Mouse (Mus musculus): ENCODE measurements around the gene Nkx6-2. TPM values are rescaled to one million over a fixed set of nuclear protein-coding genes. Genes with fewer than 3 reads are reported as not detected.

Gene Nkx6-2
- polyA plus RNA-seq, 1 experiment from 2014 or later: 0.09 TPM

DNA sequence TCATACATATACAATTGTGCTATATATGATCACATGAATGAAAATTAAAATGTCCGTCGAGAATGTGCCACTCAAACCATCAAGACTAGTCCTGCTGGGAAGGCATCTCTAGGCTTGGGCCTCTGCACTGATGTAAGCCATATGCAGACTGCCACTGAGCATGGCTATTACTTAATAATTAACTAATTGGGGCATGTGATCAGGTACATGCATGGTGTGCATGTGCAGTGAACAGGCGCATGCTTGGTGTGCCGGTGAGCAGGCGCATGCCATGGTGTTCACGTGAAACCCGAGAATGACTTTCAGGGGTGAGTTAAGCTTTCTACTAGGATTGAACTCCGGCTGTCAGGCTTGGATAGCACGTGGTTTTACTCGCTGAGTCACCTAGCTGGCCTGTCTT is 22.9 kb downstream of the Nkx6-2 start:
- Histone ChIP-seq H3K27me3 (ENCODE audit: control insufficient read depth, insufficient read depth, low read length) (no peaks in the 10 kb centered on the region), H3K9ac (ENCODE audit: low read depth, low read length) (no peak overlapping the region), H3K36me3 (ENCODE audit: control insufficient read depth, insufficient read depth, low read length) (no peaks in the 10 kb centered on the region)

DNA sequence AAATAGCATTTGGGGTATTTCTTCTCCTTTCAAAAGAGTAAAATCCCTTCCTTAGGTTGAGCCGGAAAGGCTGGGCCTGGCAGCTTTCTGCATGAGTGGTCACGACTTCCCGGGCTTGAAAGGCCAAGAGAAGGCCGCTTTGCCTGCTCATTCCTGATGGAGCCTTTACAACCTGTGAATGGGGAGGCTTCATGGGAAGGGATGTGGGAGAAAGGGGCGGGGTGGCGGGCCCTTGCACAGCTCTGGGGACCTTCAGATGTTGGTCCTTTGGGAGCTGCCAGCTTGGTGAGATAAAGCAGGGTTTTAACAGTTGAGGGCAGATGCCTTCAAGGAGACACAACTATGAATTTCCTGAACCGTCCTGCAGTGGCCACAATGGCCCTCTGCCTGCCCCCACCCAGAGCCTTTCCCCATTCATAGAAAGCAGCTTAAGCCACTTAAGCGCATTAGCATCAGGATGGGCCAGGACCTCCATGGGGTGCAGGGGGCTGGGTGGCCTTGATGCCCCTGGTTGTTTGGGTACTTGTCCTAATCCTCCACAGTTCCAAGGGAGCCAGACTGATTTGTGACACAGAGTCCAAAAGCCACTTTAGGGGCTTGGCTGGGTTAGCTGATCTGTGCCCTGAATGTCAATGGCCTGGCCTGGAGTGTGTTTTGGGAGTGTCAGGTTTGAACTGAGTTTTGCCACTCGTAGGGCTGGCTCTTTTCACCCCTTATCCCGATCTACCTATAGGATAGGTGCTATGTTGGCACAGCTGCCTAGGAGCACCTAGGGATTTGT is 25.7 kb downstream of the Nkx6-2 start:
- no peaks in the 10 kb centered on the region for H3K9me3 ChIP-seq (replicated peaks; ENCODE audit: control insufficient read depth, low read length)
- H3K4me1 ChIP-seq (ENCODE audit: control insufficient read depth, insufficient read depth, low read length): no peaks in the 10 kb centered on the region; the same call in 1 of the 2 replicates
- no peak overlapping the region for H3K9ac ChIP-seq (ENCODE audit: low read depth, low read length)
- H3K4me3 ChIP-seq (ENCODE audit: low read depth, low read length): no peak overlapping the region
- ATAC-seq (replicated peaks; ENCODE audit: insufficient number of reproducible peaks, low FRiP score, low TSS enrichment): no peak
- 53% methylated on average over 10 of the region's 10 CpGs for WGBS (ENCODE audit: insufficient replicate concordance)
- no peaks in the 10 kb centered on the region for H3K36me3 ChIP-seq (ENCODE audit: control insufficient read depth, insufficient read depth, low read length)
- no peak overlapping the region for H3K4me2 ChIP-seq
- no peaks in the 10 kb centered on the region for H3K27me3 ChIP-seq (ENCODE audit: control insufficient read depth, insufficient read depth, low read length)
- no peak overlapping the region for H3K27ac ChIP-seq (ENCODE audit: low read depth, low read length)

More for the DNA sequence above, 22.9 kb downstream of the Nkx6-2 start:
- Histone ChIP-seq H3K4me3 (ENCODE audit: low read depth, low read length) (no peak overlapping the region), H3K4me1 (ENCODE audit: control insufficient read depth, insufficient read depth, low read length) (peaks cover 12% of the 10 kb centered on the region), H3K27ac (ENCODE audit: low read depth, low read length) (no peak overlapping the region), H3K9me3 (replicated peaks; ENCODE audit: control insufficient read depth, low read length) (no peaks in the 10 kb centered on the region), H3K4me2 (no peak overlapping the region)
- 88% methylated on average over 10 of the region's 10 CpGs for WGBS (ENCODE audit: insufficient replicate concordance)
- ATAC-seq (replicated peaks; ENCODE audit: insufficient number of reproducible peaks, low FRiP score, low TSS enrichment): no peak

DNA sequence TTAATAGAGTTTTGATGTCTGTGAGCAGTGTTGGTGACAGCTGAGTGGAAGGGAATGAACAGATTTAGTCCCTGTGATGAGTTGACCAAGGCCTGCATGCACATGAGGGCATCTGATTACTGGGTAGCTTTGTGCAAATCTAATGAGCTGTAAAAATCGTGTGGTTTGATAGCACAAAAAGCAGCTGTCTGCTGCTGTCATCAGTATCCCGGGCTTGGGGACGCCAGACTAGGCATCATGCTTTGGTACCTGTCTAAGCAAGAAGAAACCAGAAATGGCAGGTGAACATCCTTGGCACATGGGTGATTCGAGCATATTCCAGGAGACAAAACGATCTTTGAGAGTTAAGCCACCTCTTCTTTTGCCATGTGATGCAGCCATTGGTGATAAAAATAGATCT is 26.3 kb downstream of the Nkx6-2 start:
- no peak for ATAC-seq (replicated peaks; ENCODE audit: insufficient number of reproducible peaks, low FRiP score, low TSS enrichment)
- Histone ChIP-seq H3K9me3 (replicated peaks; ENCODE audit: control insufficient read depth, low read length) (no peaks in the 10 kb centered on the region), H3K4me3 (ENCODE audit: low read depth, low read length) (no peak overlapping the region), H3K4me1 (ENCODE audit: control insufficient read depth, insufficient read depth, low read length) (no peaks in the 10 kb centered on the region; the same call in 1 of the 2 replicates), H3K27ac (ENCODE audit: low read depth, low read length) (no peak overlapping the region), H3K36me3 (ENCODE audit: control insufficient read depth, insufficient read depth, low read length) (no peaks in the 10 kb centered on the region), H3K9ac (ENCODE audit: low read depth, low read length) (no peak overlapping the region), H3K27me3 (ENCODE audit: control insufficient read depth, insufficient read depth, low read length) (no peaks in the 10 kb centered on the region), H3K4me2 (no peak overlapping the region)
- 70% methylated on average over 5 of the region's 5 CpGs for WGBS (ENCODE audit: insufficient replicate concordance)

DNA sequence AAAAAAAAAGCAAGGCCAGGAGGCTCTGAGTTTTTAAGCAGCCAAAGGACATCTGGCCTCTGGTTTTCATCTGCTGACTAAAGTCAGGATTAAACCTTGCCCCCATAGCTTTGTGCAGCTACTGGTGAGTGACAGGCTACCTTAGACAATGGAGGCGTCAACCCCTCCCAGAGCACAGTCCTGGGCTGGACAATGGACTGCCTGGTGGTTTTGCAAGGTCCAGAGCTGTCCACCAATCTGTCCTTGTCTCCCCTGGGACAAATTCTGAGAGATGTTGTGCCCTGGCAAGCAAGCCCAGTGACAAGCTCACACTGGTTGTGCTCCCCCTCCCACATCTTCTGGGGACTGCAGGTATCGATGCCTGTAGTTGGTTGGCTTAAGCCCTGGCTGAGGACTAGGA is 31.1 kb downstream of the Nkx6-2 start:
- Histone ChIP-seq H3K4me2 (no peak overlapping the region), H3K9ac (ENCODE audit: low read depth, low read length) (no peak overlapping the region), H3K4me1 (ENCODE audit: control insufficient read depth, insufficient read depth, low read length) (no peaks in the 10 kb centered on the region; the same call in 1 of the 2 replicates), H3K27ac (ENCODE audit: low read depth, low read length) (no peak overlapping the region), H3K9me3 (replicated peaks; ENCODE audit: control insufficient read depth, low read length) (no peaks in the 10 kb centered on the region), H3K27me3 (ENCODE audit: control insufficient read depth, insufficient read depth, low read length) (no peaks in the 10 kb centered on the region), H3K4me3 (ENCODE audit: low read depth, low read length) (no peak overlapping the region), H3K36me3 (ENCODE audit: control insufficient read depth, insufficient read depth, low read length) (peaks cover 3% of the 10 kb centered on the region; the same call in 1 of the 2 replicates)
- no peak for ATAC-seq (replicated peaks; ENCODE audit: insufficient number of reproducible peaks, low FRiP score, low TSS enrichment)
- 75% methylated on average over 2 of the region's 2 CpGs for WGBS (ENCODE audit: insufficient replicate concordance)

DNA sequence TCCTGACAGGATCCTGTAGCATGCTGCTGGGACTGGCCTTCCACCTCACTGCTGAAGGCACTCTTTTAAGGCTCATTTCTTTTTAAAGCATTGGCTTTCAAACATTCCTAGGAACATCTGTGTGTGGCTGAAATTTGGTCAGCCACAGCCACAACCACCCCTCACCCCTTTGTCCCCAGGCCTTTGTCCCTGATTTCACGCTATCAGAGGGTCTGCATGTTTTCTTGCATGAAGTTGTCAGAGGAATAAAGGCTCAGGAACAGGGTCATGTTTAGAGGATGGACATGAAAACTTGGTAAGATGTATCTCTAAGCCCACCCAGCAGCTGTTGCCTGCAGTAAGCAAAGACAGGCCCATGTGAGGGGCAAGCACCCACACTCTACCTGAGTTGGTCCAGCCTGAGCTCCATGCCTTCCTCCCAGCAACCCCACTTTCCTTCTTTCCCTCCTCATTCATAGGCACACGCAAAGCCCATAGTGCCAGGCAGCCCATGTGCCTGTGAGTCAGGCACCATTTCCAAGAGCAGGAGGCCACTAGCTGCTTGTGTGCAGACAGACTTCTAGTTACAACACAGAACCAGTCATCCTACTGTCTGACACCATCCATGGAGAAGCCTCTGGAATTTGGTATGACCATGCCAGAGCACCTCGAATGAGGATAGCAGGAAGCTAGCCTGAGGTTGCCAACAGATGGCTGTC is 32.4 kb downstream of the Nkx6-2 start:
- ATAC-seq (replicated peaks; ENCODE audit: insufficient number of reproducible peaks, low FRiP score, low TSS enrichment): no peak
- peaks cover 3% of the 10 kb centered on the region; the same call in 1 of the 2 replicates for H3K36me3 ChIP-seq (ENCODE audit: control insufficient read depth, insufficient read depth, low read length)

DNA sequence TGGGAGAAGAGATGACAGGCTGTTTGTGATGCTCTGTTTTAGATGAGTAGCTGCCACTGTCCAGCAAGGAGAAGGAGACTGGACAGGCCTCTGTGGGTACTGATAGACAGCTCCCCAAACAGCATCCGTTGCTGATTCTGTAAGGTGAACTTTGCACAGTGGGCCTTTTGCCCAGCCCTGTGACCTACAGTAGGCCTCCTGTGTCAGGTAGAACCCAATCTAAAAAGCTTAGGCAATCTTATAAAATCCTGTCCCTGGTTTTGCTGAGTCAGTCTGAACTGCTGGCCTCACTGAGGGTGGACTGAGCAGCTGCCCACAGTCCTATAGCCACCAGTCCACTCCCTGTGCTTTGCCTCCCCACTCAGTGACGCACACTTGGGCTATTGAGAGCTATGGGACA is 35.3 kb downstream of the Nkx6-2 start:
- no peaks in the 10 kb centered on the region for H3K27me3 ChIP-seq (ENCODE audit: control insufficient read depth, insufficient read depth, low read length)
- 72% methylated on average over 2 of the region's 2 CpGs for WGBS (ENCODE audit: insufficient replicate concordance)
- H3K4me3 ChIP-seq (ENCODE audit: low read depth, low read length): no peak overlapping the region
- H3K4me1 ChIP-seq (ENCODE audit: control insufficient read depth, insufficient read depth, low read length): peaks cover 3% of the 10 kb centered on the region; the same call in 1 of the 2 replicates
- no peak overlapping the region for H3K27ac ChIP-seq (ENCODE audit: low read depth, low read length)
- H3K9me3 ChIP-seq (replicated peaks; ENCODE audit: control insufficient read depth, low read length): no peaks in the 10 kb centered on the region
- H3K9ac ChIP-seq (ENCODE audit: low read depth, low read length): no peak overlapping the region
- peaks cover 5% of the 10 kb centered on the region; the same call in 1 of the 2 replicates for H3K36me3 ChIP-seq (ENCODE audit: control insufficient read depth, insufficient read depth, low read length)
- H3K4me2 ChIP-seq: no peak overlapping the region
- ATAC-seq (replicated peaks; ENCODE audit: insufficient number of reproducible peaks, low FRiP score, low TSS enrichment): no peak

More for the DNA sequence above, 32.4 kb downstream of the Nkx6-2 start:
- 80% methylated on average over 3 of the region's 3 CpGs for WGBS (ENCODE audit: insufficient replicate concordance)
- Histone ChIP-seq H3K4me1 (ENCODE audit: control insufficient read depth, insufficient read depth, low read length) (peaks cover 3% of the 10 kb centered on the region; the same call in 1 of the 2 replicates), H3K4me2 (no peak overlapping the region), H3K27ac (ENCODE audit: low read depth, low read length) (no peak overlapping the region), H3K9ac (ENCODE audit: low read depth, low read length) (no peak overlapping the region), H3K9me3 (replicated peaks; ENCODE audit: control insufficient read depth, low read length) (no peaks in the 10 kb centered on the region), H3K4me3 (ENCODE audit: low read depth, low read length) (no peak overlapping the region), H3K27me3 (ENCODE audit: control insufficient read depth, insufficient read depth, low read length) (no peaks in the 10 kb centered on the region)

DNA sequence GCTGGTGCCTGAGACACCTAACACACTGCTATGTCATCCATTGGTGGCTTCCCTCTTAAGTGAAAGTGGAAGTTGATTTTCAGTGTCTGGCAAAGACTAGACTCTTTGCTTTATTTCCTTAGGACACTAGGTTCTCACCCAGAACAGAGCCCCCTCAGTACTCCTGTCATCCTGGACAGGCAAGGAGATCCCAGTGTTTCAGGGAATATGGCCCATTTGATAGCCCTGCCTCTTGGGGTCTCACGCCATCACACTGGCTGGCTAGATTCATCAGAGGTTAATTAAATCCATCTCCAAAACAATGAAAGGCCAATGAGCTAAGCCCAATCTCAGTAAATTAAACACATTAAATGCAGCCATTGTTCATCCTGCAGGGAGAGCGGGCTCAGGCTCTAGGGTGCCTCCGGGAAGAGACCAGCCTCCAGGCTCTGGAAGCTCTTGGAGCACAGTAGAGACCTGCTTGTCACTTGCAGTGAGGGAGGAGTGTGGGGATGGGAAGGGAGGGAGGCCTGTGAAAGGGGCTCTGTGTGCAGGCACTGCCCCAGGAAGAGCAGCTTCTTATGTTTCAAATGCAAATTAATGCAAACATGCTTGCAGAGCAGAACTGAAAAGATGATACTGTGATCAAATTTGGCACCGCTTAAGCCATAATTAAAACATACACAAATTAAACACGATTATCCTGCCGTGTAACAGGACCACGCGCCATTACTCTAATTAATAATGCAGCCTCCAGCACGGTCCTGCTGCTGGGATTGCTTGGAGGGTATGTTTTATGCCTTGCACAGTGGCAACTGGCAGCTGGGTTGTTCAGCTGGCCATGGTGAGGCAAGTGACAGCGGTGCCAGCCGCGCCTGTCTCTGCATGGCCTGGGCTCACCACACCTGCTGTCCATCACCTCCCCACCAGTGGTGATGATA is 37.6 kb downstream of the Nkx6-2 start:
- H3K36me3 ChIP-seq (ENCODE audit: control insufficient read depth, insufficient read depth, low read length): peaks cover 3% of the 10 kb centered on the region; the same call in 1 of the 2 replicates
- no peaks in the 10 kb centered on the region for H3K27me3 ChIP-seq (ENCODE audit: control insufficient read depth, insufficient read depth, low read length)
- H3K4me2 ChIP-seq: no peak overlapping the region
- ATAC-seq (replicated peaks; ENCODE audit: insufficient number of reproducible peaks, low FRiP score, low TSS enrichment): no peak
- H3K9me3 ChIP-seq (replicated peaks; ENCODE audit: control insufficient read depth, low read length): no peaks in the 10 kb centered on the region
- no peak overlapping the region for H3K9ac ChIP-seq (ENCODE audit: low read depth, low read length)
- 80% methylated on average over 12 of the region's 12 CpGs for whole genome bisulfite sequencing (ENCODE audit: insufficient replicate concordance)
- peaks cover 3% of the 10 kb centered on the region; the same call in 1 of the 2 replicates for H3K4me1 ChIP-seq (ENCODE audit: control insufficient read depth, insufficient read depth, low read length)
- no peak overlapping the region for H3K4me3 ChIP-seq (ENCODE audit: low read depth, low read length)
- no peak overlapping the region for H3K27ac ChIP-seq (ENCODE audit: low read depth, low read length)

DNA sequence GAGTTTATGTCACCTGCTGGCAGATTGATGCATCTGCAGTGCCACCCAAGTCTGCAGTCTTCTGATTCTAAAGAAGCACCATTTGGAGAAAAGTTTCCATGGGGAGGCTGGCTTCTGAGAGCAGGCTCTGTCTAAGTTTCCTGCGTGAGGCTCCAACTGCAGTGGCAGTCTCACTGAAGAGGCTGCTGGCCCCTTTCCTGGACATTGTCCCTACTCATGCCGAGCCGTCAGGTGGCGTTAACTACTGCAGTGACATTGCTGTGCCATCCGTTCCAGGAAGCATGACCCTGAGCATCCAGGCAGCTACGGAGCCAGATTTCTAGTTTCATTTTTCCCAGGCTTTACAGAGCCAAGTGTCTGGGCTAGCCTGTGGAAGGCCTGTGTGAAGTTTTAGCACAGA is 41.2 kb downstream of the Nkx6-2 start:
- no peak overlapping the region for H3K9ac ChIP-seq (ENCODE audit: low read depth, low read length)
- H3K36me3 ChIP-seq (ENCODE audit: control insufficient read depth, insufficient read depth, low read length): peaks cover 9% of the 10 kb centered on the region; the same call in 1 of the 2 replicates
- WGBS (ENCODE audit: insufficient replicate concordance): 80% methylated on average over 6 of the region's 6 CpGs
- H3K27me3 ChIP-seq (ENCODE audit: control insufficient read depth, insufficient read depth, low read length): no peaks in the 10 kb centered on the region
- ATAC-seq (replicated peaks; ENCODE audit: insufficient number of reproducible peaks, low FRiP score, low TSS enrichment): no peak
- H3K27ac ChIP-seq (ENCODE audit: low read depth, low read length): no peak overlapping the region
- peaks cover 3% of the 10 kb centered on the region; the same call in 1 of the 2 replicates for H3K4me1 ChIP-seq (ENCODE audit: control insufficient read depth, insufficient read depth, low read length)
- no peak overlapping the region for H3K4me3 ChIP-seq (ENCODE audit: low read depth, low read length)
- H3K9me3 ChIP-seq (replicated peaks; ENCODE audit: control insufficient read depth, low read length): no peaks in the 10 kb centered on the region
- no peak overlapping the region for H3K4me2 ChIP-seq

Measured in heart, embryonic 11.5 days (tissue).